In the genomic region with DNA sequence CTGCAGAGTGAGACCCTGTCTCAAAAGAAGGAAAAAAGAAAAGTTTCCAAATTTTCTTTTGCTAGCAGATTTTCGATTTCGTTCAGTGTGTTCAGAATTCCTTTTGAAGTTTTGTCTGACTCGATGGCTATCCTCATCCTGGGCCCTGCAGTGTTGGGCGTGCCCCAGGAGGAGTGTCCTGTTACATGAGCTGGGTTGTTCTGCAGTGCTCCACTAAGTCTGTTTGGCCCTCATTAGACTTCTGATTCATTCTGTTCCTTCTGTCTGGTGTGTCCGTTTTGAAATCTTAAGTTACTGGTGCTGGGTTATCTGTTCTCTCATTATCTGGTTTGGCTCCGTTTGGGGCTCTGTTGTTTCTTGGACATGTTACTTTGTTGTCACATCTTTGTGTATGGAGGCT, we compare ENCODE assay signal across 22 mouse cellular contexts.
DNase-seq lines count a peak whose midpoint lies in the region; ATAC-seq and TF ChIP-seq lines count a peak whose summit lies in the region.
"Had no signal": no experiment of that assay in that cellular context is flagged by ENCODE, and none has a peak within 500 bp of the region (broad histone marks: within the 10 kb centered on the region; RNA-seq: fewer than 3 reads in every experiment).

No protein-coding gene starts in this region.

- H3K27me3 ChIP-seq in heart, embryonic 13.5 days (replicated peaks): no peaks in the 10 kb centered on the region
- no peaks in the 10 kb centered on the region for H3K27me3 ChIP-seq in midbrain, embryonic 15.5 days (replicated peaks)
- no peaks in the 10 kb centered on the region for H3K27me3 ChIP-seq in midbrain, embryonic 14.5 days (ENCODE audit: control insufficient read depth, insufficient read depth, low read length)
- no peaks in the 10 kb centered on the region for H3K27me3 ChIP-seq in MEL (ENCODE audit: control insufficient read depth in 1 of 2, insufficient read depth in 2 of 2, low read length in 2 of 2)
- H3K27me3 ChIP-seq in hindbrain, embryonic 16.5 days (replicated peaks; ENCODE audit: control insufficient read depth, insufficient read depth, low read length): no peaks in the 10 kb centered on the region
- H3K27me3 ChIP-seq: heart, embryonic 15.5 days; limb, embryonic 13.5 days; midbrain, embryonic 13.5 days had no signal

- no peak for TF ChIP-seq RAD21 in MEL (IDR thresholded peaks at IDR 0.05; ENCODE audit: low read depth, low read length)

- H3K79me2 ChIP-seq in MEL (ENCODE audit: control insufficient read depth, insufficient read depth, low read length, poor library complexity): peaks cover 16% of the 10 kb centered on the region

- H3K9me3 ChIP-seq in heart, embryonic 13.5 days: no peaks in the 10 kb centered on the region
- H3K9me3 ChIP-seq in midbrain, embryonic 15.5 days: no peaks in the 10 kb centered on the region
- H3K9me3 ChIP-seq in midbrain, embryonic 14.5 days (ENCODE audit: control insufficient read depth, low read length): no peaks in the 10 kb centered on the region
- H3K9me3 ChIP-seq in MEL (replicated peaks; ENCODE audit: insufficient read depth, low read length): no peaks in the 10 kb centered on the region
- no peaks in the 10 kb centered on the region for H3K9me3 ChIP-seq in hindbrain, embryonic 16.5 days (ENCODE audit: control insufficient read depth, low read length)
- H3K9me3 ChIP-seq: forebrain, embryonic 10.5 days; heart, embryonic 15.5 days; limb, embryonic 13.5 days; midbrain, embryonic 13.5 days had no signal

- no peak overlapping the region for H3K4me2 ChIP-seq in heart, embryonic 13.5 days
- H3K4me2 ChIP-seq in midbrain, embryonic 15.5 days: no peak overlapping the region
- no peak overlapping the region for H3K4me2 ChIP-seq in midbrain, embryonic 14.5 days (ENCODE audit: low read length)
- no peak overlapping the region for H3K4me2 ChIP-seq in hindbrain, embryonic 16.5 days (ENCODE audit: low read length)
- H3K4me2 ChIP-seq: heart, embryonic 15.5 days; hindbrain, embryonic 14.5 days; limb, embryonic 13.5 days; midbrain, embryonic 13.5 days had no signal

- DNase-seq in heart, postnatal 36 days: no peak
- DNase-seq in midbrain, embryonic 14.5 days: no peak
- peak; percentile 57 for DNase-seq in MEL (ENCODE audit: low read depth, low spot score)
- DNase-seq in layer of hippocampus, adult 9-11 months: no peak
- DNase-seq: adrenal gland, postnatal 10 days; cerebellum, adult 11-12 months; cerebellum, postnatal 36 days; kidney, postnatal 25 days; lung, adult 18-20 months; spleen, adult 18-20 months; thymus, postnatal 14 days had no signal

- no peak for ATAC-seq in heart, embryonic 13.5 days (ENCODE audit: extremely low read depth, insufficient number of reproducible peaks, low FRiP score, low TSS enrichment)
- ATAC-seq in midbrain, embryonic 15.5 days (replicated peaks): 0 out of 2 replicates have a peak, but pooled peaks have one; percentile 45
- ATAC-seq in midbrain, embryonic 14.5 days (ENCODE audit: low FRiP score, low TSS enrichment): no peak
- ATAC-seq in megakaryocyte progenitor cell, adult 5-6 weeks (replicated peaks; ENCODE audit: poor library complexity): peak; percentile 37; the same call in 1 of the 2 replicates
- no peak for ATAC-seq in hindbrain, embryonic 16.5 days
- ATAC-seq: intestine, embryonic 16.5 days; midbrain, embryonic 13.5 days had no signal

- WGBS in heart, embryonic 13.5 days: 28% methylated on average over 6 of the region's 6 CpGs
- WGBS in midbrain, embryonic 15.5 days: 33% methylated on average over 6 of the region's 6 CpGs
- 47% methylated on average over 6 of the region's 6 CpGs for WGBS in midbrain, embryonic 14.5 days
- 67% methylated on average over 6 of the region's 6 CpGs for WGBS in hindbrain, embryonic 16.5 days

- no peak for TF ChIP-seq POLR2A in MEL (IDR thresholded peaks at IDR 0.05; ENCODE audit: control insufficient read depth in 1 of 2, insufficient read depth in 1 of 2, low read depth in 1 of 2, low read length in 2 of 2, poor library complexity in 1 of 2)

- intact Hi-C loops in heart, postnatal 36 days (cut with DNase I): no loop called here

- no peak overlapping the region for H3K9ac ChIP-seq in heart, embryonic 13.5 days
- no peak overlapping the region for H3K9ac ChIP-seq in midbrain, embryonic 15.5 days
- no peak overlapping the region for H3K9ac ChIP-seq in midbrain, embryonic 14.5 days (replicated peaks; ENCODE audit: low read length)
- H3K9ac ChIP-seq in MEL (ENCODE audit: control insufficient read depth, low read depth, low read length, poor library complexity, severe bottlenecking): peak overlapping the region; percentile 43
- H3K9ac ChIP-seq in hindbrain, embryonic 16.5 days (ENCODE audit: low read depth, low read length): no peak overlapping the region
- H3K9ac ChIP-seq: heart, embryonic 15.5 days; hindbrain, embryonic 14.5 days; limb, embryonic 13.5 days; midbrain, embryonic 13.5 days had no signal

- H3K27ac ChIP-seq in heart, embryonic 13.5 days (replicated peaks): peak overlapping the region; percentile 12; the same call in 1 of the 2 replicates
- H3K27ac ChIP-seq in midbrain, embryonic 15.5 days: no peak overlapping the region
- H3K27ac ChIP-seq in midbrain, embryonic 14.5 days (replicated peaks; ENCODE audit: low read depth, low read length): no peak overlapping the region
- peak overlapping the region; percentile 59 for H3K27ac ChIP-seq in MEL (ENCODE audit: control insufficient read depth, low read depth, low read length)
- no peak overlapping the region for H3K27ac ChIP-seq in hindbrain, embryonic 16.5 days (ENCODE audit: low read depth, low read length)
- H3K27ac ChIP-seq: heart, embryonic 15.5 days; hindbrain, embryonic 14.5 days; limb, embryonic 13.5 days; macrophage; midbrain, embryonic 13.5 days had no signal

- no peak overlapping the region for H3K4me3 ChIP-seq in heart, embryonic 13.5 days
- no peak overlapping the region for H3K4me3 ChIP-seq in midbrain, embryonic 15.5 days
- no peak overlapping the region for H3K4me3 ChIP-seq in midbrain, embryonic 14.5 days (replicated peaks; ENCODE audit: low read depth, low read length)
- H3K4me3 ChIP-seq in MEL (ENCODE audit: control insufficient read depth in 1 of 2, insufficient read depth in 1 of 2, low read depth in 2 of 2, low read length in 2 of 2): no peak overlapping the region
- no peak overlapping the region for H3K4me3 ChIP-seq in hindbrain, embryonic 16.5 days (ENCODE audit: low read length)
- H3K4me3 ChIP-seq: forebrain, embryonic 10.5 days; heart, embryonic 15.5 days; limb, embryonic 13.5 days; midbrain, embryonic 13.5 days had no signal

- no peak for TF ChIP-seq CTCF in MEL (IDR thresholded peaks at IDR 0.05 in 2 of 3, conservative IDR thresholded peaks at IDR 0.05 in 1 of 3; ENCODE audit: control insufficient read depth in 1 of 3, insufficient read depth in 1 of 3, low read depth in 2 of 3, low read length in 3 of 3, poor library complexity in 1 of 3, severe bottlenecking in 1 of 3)

- H3K4me1 ChIP-seq in heart, embryonic 13.5 days: peaks cover 39% of the 10 kb centered on the region
- H3K4me1 ChIP-seq in midbrain, embryonic 15.5 days: peaks cover 8% of the 10 kb centered on the region; the same call in 1 of the 2 replicates
- H3K4me1 ChIP-seq in midbrain, embryonic 14.5 days (ENCODE audit: control insufficient read depth, insufficient read depth, low read length): peaks cover 6% of the 10 kb centered on the region; the same call in 1 of the 2 replicates
- H3K4me1 ChIP-seq in MEL (ENCODE audit: control insufficient read depth in 1 of 2, insufficient read depth in 2 of 2, low read length in 2 of 2): peaks cover 22 to 31% of the 10 kb centered on the region in 2 experiments
- no peaks in the 10 kb centered on the region for H3K4me1 ChIP-seq in hindbrain, embryonic 16.5 days (ENCODE audit: control insufficient read depth, insufficient read depth, low read depth, low read length)

- TF ChIP-seq EP300 in MEL (IDR thresholded peaks at IDR 0.05; ENCODE audit: low read depth in 1 of 2, low read length in 2 of 2): peak; percentile 45 to 47; a peak in 3 of 4 replicates

- H3K36me3 ChIP-seq in heart, embryonic 13.5 days: peaks cover 4% of the 10 kb centered on the region; the same call in 1 of the 2 replicates
- H3K36me3 ChIP-seq in midbrain, embryonic 15.5 days (replicated peaks): no peaks in the 10 kb centered on the region
- H3K36me3 ChIP-seq in midbrain, embryonic 14.5 days (ENCODE audit: control insufficient read depth, insufficient read depth, low read length): no peaks in the 10 kb centered on the region
- H3K36me3 ChIP-seq in MEL (ENCODE audit: control insufficient read depth in 1 of 2, insufficient read depth in 2 of 2, low read length in 2 of 2): peaks cover 0 to 36% of the 10 kb centered on the region in 2 experiments; a peak in 2 of 4 replicates
- H3K36me3 ChIP-seq in hindbrain, embryonic 16.5 days (ENCODE audit: control insufficient read depth, insufficient read depth, low read length): no peaks in the 10 kb centered on the region
- H3K36me3 ChIP-seq: heart, embryonic 15.5 days; midbrain, embryonic 13.5 days had no signal

TF ChIP-seq in MEL, 35 proteins besides CTCF, POLR2A, EP300 and RAD21:
- TF ChIP-seq MXI1 (IDR thresholded peaks at IDR 0.05; ENCODE audit: low read depth, low read length): no peak
- 0 out of 2 replicates have a peak, but pooled peaks have one; percentile 4 for TF ChIP-seq ETS1 (IDR thresholded peaks at IDR 0.05; ENCODE audit: low read depth, low read length)
- TF ChIP-seq SIN3A (IDR thresholded peaks at IDR 0.05; ENCODE audit: low read length): peak; percentile 20; the same call in 1 of the 2 replicates
- peak; percentile 51 for TF ChIP-seq GATA1 (IDR thresholded peaks at IDR 0.05; ENCODE audit: low read depth, low read length)

Comparison
In these comparisons a context has a peak if more than half of its experiments do, and no peak if none do; other contexts are left out.
1. ATAC-seq: peak in midbrain, embryonic 15.5 days (single experiment) and megakaryocyte progenitor cell, adult 5-6 weeks (single experiment); none in heart, embryonic 13.5 days (single experiment), midbrain, embryonic 14.5 days (single experiment) and hindbrain, embryonic 16.5 days (single experiment).
2. H3K27ac ChIP-seq: peak in heart, embryonic 13.5 days (single experiment) and MEL (single experiment); none in midbrain, embryonic 15.5 days (single experiment), midbrain, embryonic 14.5 days (single experiment) and hindbrain, embryonic 16.5 days (single experiment).